Mouse (Mus musculus) cerebellum, adult 8-10 months (tissue): ENCODE data around the gene 1700057G04Rik.

ENCODE experiments used
- DNase-seq: peaks from one replicate; pipeline ENCODE4 v3.0.0; 2022

Gene 1700057G04Rik

GRCm38 (mm10) chr9:92309077-92309476 lies at the start of gene 1700057G04Rik:
1700057G04Rik (plus strand) TSS chr9:92309377.
- DNase-seq = no peak

GRCm38 (mm10) chr9:92260481-92261159 lies 48.6 kb upstream of the 1700057G04Rik start:
- DNase-seq = no peak

- DNase-seq = no peak
Observed at GRCm38 (mm10) chr9:92265719-92266118, 43.5 kb upstream of the 1700057G04Rik start.

DNA sequence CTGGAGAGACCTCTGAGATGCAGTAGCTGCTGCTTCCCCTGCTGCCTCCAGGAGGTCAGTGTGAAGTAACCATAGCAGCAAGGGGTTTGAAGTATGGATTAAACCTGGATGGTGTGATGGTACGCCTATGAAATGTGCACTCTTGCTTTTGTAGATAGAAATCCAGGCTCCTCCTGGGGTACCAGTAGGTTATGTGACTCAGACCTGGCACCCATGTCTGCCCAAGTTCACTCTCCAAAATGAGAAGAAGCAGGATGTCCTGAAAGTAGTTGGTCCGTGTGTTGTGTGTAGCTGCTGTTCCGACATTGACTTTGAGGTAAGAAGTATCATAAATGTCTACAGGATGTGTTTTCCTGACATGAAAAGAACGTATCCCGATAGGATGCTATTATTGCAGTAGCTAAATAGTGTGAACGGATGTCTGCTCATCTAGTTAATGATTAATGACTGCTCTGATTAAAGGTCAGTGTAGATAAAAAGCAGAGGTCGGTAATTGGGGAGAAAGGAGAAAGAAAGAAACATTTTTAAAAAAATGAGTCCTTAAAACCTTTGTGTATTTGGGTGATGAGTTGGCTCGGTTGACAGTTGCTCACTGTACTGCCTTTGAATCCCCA lies 42.5 kb upstream of the 1700057G04Rik start:
- no peak for DNase-seq

DNA sequence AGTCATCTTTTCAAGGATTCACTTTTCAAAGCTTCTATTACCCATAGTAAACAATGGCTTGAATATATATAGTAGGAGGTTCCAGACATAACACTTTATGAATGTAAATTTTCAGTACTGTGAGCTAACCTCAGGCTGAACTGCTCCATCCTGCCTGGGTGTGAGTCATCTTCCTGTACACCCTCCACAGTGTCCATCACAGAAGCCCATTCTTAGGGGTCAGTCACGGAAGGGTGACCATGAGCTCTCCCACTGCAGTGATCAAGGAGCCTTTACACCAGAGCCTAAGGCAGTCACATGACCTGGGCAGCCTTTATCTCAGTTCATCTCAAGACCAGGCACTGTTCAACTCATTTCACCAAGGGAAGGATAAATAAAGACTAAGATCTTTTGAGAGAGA lies 41.4 kb upstream of the 1700057G04Rik start:
- no peak for DNase-seq

DNA sequence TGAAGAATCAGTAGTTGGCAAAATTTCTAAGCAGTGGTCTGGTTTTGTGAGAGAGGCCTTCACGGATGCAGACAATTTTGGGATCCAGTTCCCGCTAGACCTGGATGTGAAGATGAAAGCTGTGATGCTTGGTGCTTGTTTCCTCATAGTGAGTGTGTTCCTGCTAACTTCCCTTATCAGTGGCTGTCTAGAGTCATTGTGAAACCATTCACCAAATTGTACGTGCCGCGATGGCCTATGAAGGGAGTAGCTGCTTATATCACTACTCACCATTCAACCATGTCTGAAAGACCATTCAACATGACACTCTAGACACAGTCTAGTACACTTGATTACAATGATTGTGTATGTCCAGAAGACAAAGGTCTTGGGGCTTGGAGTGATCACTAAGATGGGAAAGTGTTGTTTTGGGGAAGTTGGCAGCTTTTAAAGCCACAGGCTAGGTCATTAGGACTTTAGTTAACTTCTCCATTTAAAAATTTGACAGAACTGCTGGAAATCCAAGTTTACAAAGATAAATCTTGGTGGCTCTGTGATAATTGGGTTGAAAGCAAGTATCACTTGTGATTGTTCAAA lies 39.3 kb upstream of the 1700057G04Rik start:
- no peak for DNase-seq

GRCm38 (mm10) chr9:92270927-92271326 lies 38.2 kb upstream of the 1700057G04Rik start:
- DNase-seq = peak; percentile 27

DNA sequence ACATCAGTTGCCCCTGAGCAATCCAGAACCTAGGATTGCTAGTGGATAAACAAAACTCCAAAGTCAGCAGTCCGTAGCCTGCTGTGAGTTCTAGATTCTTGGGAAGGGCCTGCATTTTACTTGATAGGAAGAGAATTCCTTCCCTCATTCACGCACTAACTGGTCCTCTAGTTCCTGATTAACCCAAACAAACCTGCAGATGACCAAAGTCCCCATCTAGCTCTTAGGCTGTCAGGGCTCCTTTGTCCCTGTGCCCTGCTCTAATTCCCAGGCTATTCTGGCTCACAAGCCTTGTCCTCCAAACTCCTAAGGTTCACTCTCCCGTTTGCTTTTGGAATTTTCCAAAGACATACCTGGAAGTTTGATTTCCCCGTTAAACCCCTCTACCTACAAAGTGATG lies 36.5 kb upstream of the 1700057G04Rik start:
- DNase-seq = no peak

DNA sequence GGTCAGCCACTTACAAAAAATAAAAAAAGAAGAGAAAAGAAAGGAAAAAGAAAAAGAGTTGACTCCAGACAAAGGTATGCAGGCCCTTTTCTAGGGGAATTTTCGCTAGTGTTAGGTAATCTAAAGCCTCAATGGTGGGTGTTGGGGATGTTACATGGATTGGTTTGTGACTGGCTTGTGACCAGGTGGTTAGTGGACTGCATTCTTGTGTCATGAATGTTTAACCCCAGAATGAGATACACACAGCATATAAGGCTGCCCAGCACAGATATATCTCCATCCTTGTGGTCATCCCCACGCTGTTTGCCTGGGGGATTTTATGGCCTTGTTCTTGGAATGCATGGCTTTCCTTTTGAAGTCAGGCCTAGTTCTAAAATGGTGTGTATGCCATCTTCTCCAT lies 35.9 kb upstream of the 1700057G04Rik start:
- DNase-seq = no peak

DNA sequence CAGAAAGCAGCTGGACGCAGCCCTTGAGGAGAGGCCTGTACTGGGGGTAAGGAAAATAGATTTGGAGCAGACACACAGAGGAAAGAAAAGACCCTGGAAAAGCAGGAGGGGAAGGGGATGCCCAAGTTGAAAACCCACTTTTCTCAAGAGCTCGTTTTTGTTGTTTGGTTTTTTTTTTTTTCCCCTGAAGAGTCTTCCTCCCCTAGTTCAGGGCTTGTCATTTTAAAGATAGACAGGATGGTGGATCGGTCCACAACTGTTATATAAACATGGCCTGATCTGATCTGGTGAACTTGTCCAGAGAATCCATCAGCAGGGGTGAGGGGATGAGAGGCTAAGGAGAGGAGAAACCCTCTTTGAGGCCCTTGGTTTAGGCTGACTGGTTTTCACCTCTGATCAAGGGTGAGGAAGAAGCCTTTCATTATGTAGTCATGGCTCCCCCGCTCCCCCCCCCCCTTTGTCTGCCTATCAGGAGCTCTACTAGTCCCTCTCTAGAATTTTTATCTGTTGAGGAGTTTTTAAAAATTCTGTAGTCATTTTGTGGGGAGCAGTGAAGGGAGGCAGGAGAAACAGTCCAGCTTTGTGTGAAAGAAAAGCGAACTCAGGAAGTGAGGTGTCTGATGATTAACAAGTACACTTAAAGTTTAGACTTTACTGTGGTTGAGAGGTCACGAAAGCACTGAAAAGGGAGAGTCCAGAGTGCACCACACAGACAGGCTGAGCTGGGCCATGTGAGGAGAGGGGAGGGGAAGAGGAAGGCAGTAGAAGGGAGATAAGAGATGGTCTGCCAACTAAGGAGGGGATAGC lies 35.0 kb upstream of the 1700057G04Rik start:
- DNase-seq = no peak

DNA sequence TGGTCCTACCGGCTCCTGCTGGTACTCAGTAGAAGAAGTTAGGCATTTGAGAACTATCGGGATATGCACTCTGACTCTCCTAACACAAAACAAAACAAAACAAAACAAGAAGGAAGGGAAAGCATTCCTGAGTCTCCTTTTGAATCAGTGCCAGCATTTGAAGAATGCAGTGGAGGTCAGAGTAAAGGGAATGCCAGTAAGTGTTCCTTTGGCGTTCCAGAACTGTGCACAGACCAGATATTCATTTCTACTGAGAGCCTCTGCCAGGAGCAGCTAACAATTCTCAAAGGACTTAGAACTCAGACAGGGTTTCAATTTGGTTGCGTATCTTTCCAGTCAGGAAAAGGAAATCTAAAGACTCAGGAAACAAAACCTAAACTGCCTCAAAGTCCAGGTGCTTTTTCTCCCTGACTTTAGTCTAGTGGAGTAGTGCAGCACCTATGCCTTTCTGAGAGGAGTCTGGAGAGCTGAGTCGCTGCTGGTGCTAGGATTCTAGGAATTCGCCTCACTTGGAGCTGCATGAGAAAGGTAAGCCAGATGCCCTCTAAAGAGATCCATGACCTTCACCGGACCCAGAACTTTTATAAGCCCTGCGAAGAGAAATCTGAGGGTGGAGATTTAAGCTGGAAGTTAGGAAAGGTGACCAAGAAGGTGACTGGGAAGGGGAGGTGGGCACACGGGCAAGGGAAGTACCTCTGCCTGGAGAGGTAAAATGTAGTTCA lies 33.5 kb upstream of the 1700057G04Rik start, which contains the start of gene Plscr2:
Plscr2 (plus strand) TSS at position 117 of the 722 bp plus-strand sequence.
- DNase-seq = no peak

GRCm38 (mm10) chr9:92276360-92276759 lies 32.8 kb upstream of the 1700057G04Rik start:
- no peak for DNase-seq

DNA sequence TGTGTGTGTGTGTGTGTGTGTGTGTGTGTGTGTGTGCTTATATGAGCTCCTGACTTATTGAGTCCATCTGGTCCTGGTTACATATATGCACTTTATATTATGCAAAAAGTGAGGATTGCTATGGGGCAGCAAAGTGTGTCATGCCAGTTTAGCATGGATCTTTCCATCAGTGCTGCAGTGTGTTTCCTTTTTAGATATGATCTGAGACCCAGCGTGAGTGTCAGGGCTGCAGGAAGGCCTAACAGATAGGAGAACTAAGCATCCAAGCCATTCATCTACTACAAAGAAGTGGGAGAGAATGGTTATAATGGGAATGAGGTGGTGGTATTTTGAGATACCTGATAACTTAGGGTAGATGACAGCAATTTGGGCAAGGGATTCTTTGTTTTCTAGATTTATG lies 29.1 kb upstream of the 1700057G04Rik start:
- no peak for DNase-seq

- DNase-seq = no peak
Observed at GRCm38 (mm10) chr9:92282563-92283171, 26.5 kb upstream of the 1700057G04Rik start.

GRCm38 (mm10) chr9:92289675-92290074 lies 19.5 kb upstream of the 1700057G04Rik start:
- DNase-seq = no peak

DNA sequence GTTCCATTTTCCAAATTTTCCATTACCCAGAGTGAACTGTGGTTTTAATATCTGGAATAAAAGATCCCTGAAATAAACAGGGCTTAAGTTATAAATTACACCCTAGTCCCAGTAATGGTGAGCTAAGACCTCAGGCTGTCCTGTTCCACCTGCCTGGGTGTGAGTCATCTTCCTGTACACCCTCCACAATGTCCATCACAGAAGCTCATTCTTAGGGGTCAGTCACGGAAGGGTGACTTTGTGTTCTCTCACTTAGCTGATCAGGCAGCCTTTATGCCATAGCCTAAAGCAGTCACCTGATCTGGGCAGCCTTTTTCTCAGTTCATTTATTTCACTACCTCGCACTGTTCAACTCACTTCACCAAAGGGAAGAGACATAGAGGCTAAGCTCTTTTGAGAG lies 17.0 kb upstream of the 1700057G04Rik start:
- DNase-seq = no peak

DNA sequence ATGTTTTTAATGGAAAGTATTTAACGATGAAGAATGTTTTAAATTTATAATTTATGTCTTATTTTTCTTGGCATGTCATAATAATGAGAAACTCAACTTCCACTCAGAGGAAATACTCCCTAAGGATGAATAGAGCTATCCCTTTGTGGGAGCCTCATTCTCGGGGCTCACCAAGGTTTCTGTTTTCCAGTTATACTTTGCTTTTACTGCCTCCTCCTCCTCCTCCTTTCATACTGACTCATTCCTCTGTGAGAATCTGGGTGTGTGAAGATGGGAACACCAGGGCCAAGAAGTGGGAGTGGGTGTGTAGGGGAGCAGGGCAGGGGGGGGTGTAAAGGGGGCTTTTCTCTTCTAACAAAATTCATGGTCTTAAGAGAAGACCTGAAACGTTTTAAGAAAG lies 16.3 kb upstream of the 1700057G04Rik start:
- DNase-seq = no peak

DNA sequence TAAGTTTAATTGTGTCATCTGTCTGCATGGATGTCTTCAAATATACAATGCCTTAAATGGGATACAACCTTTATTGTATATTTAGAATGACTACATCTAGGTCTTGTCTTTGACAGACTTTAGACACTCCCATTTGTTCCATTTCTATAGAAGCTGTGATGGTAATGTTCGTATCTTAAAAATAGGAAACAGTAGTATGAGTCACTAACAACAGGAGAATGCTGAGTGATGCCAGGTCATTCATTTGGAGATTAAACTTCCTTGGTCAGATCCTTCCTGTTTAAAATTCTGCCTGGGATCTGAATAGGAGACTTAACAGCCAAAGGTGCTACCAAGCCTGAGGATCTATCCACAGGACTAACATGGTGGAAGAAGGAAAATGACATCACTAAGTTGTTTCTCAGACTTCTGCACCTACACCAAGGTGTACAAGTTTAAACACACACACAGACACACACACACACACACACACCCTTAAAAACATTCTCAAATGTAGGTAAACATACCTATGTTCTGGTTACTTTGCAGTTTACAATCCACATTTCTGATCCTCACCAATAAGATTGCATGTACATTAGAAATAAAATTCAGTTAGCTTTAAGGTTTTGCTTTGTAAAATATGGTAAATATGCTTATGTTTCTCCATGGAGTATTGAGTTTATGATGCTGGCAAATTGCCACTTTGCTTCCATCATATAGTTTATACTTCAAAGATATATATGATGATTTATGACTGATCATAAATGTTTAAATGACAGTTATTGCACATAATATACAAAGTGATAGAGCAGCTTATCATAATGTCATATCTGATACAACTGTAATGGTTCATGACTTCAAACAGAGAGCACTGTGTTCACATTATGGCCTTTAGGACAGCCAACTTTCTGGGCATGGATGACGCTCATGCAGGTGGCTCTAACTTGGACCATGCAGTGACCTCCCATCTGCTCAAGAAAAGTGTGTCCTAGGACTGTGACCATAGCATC lies 15.3 kb upstream of the 1700057G04Rik start:
- DNase-seq = no peak

DNA sequence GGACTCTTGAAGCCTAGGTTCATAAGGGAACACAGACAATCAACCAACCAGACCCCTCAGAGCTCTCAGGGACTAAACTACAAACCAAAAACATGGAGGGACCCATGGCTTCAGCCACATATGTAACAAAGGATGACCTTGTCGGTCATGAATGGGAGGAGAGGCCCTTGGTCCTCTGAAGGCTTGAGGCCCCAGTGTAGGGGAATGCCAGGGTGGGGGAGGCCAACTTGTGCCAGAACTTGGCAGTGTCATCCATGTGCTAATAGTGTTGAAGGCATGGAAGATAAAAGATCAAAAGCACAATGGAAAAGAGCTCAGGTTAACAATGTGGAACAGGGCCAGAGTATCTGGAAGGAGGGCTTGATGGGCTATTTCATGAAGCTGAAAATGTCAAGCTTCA lies 10.9 kb upstream of the 1700057G04Rik start:
- no peak for DNase-seq

DNA sequence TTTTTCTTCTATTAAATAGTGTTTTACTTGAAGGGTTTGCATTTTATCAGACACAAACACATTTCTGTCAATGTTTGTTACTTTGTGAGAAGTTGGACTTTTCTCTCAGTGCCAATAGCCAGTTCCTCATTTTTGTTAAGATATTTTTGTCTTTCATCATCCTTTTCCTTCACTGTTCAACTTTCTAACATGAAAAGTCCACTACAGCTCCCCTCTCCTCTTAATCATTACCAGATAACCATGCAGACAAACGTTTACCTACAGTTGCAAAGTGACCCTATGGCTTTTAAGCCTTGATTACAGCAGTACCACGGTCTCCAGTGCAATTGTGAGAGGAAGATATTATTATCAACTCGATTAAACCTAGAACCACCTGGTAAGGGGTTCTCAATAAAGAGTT lies 8.0 kb upstream of the 1700057G04Rik start:
- DNase-seq = no peak

- no peak for DNase-seq
Observed at GRCm38 (mm10) chr9:92305075-92305474, 4.1 kb upstream of the 1700057G04Rik start.
